Mouse (Mus musculus) heart, postnatal 36 days (tissue): Measurements from ENCODE around the gene Psma1. TPM values are rescaled to one million over a fixed set of nuclear protein-coding genes. Genes with fewer than 3 reads are reported as not detected.

Experiments used
- DNase-seq, 2 experiments: peaks; one replicate each; pipeline ENCODE4 v3.0.0; 2021 to 2022
- intact Hi-C: fragments of 180-260 bp; cut with DNase I; formaldehyde crosslinking; loops from one replicate; pipeline ENCODE4 v1.15.1; 2025
- total RNA-seq, 2 experiments: library from RNA; stranded (reverse); gene quantifications; 2 replicates each; pipeline ENCODE4 v1.2.3; 2021

Gene Psma1
- total RNA-seq, 2 experiments from 2014 or later = 134 to 146 TPM

DNA sequence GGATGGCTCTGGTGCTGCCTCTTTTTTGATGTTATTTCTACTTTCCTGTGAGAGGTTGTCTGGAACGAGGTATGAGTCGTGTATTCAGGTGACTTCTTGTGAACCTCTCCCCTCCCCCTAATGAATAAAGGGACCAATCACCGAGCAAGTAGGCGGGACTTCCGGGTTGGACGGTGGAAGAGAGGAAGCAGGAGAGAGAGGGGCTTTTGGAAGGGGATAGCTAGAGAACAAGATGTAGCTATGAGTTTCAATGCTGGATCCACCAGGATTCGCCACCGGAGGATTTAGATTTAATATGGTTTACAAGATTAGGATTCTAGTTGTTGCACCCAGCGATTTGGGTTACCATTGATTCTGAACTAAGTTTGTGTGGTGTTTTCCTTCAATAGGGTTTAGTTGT, 7.1 kb upstream of the Psma1 start:
- intact Hi-C loops = loop anchor here (5.0 kb wide), 3 partner anchors 34 to 279 kb away; partner anchors contain the start of gene Cyp2r1
- no peak for DNase-seq

DNA sequence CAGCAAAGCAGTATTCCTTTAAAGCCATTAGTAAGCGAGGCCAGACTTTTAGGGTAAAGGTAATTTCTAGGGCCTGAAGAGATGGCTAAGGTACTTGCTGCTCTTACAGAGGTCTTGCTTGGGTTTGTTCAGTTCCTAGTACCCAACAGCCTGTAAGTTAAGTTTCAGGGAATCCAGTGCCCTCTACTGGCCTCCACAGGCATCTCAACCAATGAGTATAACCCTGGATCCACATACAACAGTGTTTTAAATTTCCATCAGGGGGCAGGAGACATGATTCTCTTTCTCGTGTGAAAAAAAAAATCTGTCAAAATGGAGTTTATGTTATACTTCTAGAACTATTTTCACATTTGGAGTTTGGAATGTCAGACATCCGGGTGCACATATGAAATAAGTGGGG, 5.8 kb upstream of the Psma1 start:
- intact Hi-C loops = loop anchor here (5.0 kb wide), 3 partner anchors 36 to 281 kb away; partner anchors contain the start of gene Cyp2r1
- DNase-seq = peak in 1 of 2 experiments; percentile 36

DNA sequence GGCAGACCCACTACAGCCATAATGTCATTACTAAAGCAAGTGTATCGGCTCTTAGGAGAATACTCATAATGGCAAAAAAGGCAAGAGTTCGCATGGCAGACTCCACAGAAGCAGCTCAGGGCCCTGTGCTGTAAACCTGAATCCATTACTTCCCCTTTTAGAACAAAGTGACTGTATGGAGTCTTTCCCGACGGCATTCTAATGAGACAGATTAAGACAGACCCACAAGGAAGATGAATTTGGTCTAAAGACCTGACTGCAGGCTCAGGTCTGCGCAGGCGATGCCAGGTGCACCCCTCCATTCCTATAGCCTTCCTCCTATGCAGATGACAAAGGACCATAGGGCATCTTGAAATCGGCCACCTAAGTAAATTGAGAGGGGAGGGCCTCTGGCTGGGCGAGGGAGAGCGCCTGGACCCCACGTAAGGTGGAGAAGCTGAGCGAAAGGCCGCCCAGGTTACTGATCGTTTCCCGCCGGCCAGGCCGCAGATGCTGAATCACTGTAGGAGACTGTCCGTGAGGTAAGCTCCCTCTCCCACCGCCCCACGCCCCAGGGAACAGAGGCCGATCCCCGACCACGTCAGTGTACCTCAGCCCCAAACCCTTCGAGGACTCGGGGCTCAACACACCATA, 430 bp downstream of the Psma1 start:
- no peak for DNase-seq
- intact Hi-C loops = loop anchor here (2.0 to 10.0 kb wide), 5 partner anchors 21 to 359 kb away; partner anchors contain the start of genes Calca, Copb1, Pde3b and Rras2

DNA sequence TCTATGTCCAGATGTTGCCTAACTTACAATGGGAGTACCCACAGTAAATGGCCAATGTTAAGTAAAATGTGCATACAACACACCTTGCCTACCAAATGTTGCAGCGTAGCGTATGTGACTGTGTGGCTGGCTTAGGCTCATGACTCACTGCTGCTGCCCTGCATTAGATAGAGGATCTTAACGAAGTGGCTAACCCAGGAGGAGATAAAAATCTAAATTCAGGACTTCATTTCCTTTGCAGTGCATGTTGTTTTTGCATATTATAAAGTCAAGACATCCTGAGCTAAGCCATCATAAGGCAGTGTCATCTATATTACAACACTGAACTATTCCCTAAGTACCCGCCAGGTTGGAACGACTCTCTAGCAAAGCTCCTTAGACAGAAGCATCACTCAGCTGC, 7.5 kb downstream of the Psma1 start:
- intact Hi-C loops = no loop called here
- no peak for DNase-seq

DNA sequence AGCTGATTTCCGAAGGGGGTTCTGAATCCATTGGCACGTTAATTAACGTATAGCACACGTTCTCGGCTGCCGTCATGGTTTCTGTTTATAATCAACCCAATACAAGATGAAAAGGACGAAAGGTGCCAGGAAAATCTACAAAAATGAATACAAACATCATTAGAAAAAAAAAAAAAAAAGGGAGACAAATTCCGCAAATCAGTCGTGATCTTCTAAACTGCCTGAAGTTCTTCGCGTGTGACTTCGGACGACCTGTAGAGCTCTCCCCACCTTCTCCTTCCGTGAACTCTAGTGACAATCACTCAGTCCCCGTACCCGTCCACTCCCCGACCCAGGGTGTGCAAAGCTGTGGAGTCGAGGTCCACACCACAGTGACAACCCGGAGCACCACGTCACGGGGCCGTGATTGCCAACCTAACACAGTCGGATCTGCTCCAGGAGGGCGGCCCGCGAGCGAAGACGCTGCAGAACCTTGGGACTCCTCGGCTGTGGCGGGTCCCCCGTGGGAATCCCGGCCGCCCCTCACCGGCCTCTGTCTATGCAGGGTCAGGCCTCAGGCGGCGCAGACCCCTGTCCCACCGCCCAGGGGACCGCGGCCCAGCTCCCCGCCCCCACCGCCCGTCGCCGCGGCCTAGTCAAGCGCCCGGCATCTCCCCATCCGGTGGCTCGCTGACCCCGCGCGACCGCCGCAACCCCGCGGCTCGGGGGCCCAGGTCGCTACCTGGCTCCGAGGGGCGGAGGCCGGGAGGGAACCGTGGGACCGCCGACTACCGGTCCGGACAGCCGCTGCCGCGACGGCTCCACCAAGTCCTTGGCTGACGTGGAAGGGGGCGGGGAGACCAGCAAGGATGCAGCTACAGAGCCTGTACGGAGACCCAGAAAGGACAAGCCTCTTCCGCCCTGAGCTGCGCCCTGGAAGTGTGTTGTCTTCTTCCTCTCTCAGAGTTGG, 21.8 kb downstream of the Psma1 start, which contains the start of gene Copb1:
Copb1 (minus strand) TSS at position 827 of the 949 bp plus-strand sequence.
- intact Hi-C loops = loop anchor here (2.0 kb wide), 1 partner anchor 21 kb away; no protein-coding TSS in a partner anchor
- DNase-seq = peak; percentile 92 to 93

DNA sequence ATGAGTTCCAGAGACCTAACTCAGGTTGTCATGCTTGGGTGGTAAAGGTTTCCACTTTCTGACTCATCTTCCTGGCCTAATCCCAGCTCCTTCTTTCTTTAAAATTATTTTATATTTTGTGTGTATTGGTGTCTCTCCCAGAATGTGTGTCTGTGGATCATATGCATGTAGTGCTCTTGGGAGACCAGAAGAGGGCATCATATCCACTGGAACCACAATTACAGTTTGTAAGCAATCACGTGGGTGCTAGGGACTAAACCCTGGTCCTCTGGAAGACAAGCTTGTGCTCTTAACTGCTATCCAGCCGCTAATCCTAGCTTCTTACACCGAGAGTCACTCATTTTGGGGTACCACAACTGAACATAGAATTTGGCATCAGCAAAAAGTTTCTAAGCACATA, 24.2 kb downstream of the Psma1 start:
- DNase-seq = no peak
- intact Hi-C loops = no loop called here

DNA sequence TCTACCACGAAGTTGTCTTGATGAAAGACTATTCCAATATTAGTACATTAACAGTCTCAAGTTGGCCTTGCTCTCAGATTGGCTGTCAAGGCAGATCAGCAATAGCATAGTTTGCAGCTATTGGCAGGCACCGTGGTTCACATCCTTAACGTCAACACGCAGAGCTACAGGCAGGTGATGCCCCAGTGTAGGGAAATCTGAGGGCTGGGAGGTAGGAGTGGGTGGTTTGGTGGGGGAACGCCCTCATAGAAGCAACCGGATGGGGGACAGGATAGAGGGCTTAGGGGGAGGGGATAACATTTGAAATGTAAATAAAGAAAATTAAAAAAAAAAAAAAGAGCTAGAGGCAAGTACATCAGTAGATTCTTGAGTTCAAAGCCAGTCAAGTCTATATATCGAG, 41.9 kb downstream of the Psma1 start:
- no peak for DNase-seq
- intact Hi-C loops = loop anchor here (2.0 kb wide), 1 partner anchor 13 kb away; no protein-coding TSS in a partner anchor

DNA sequence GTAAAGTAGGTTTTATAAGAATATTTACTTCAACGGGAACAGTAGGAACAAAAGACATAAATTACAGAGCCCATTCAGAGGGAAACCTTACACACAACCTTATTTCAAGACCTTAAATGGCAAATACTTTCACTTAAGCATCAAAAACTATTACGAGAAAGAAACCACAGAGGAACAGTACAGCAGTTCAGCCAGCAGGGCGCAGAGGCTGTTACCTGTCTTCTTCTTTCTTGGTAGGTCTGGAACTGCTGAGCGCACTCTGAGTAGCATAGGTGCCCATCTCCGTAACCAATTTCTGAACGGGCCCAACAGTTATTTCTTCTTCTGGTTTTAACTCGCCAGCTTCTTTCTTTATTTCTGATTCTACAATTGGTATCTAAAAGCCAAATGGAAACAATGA, 42.9 kb downstream of the Psma1 start:
- intact Hi-C loops = loop anchor here (2.0 kb wide), 1 partner anchor 14 kb away; no protein-coding TSS in a partner anchor
- DNase-seq = no peak

DNA sequence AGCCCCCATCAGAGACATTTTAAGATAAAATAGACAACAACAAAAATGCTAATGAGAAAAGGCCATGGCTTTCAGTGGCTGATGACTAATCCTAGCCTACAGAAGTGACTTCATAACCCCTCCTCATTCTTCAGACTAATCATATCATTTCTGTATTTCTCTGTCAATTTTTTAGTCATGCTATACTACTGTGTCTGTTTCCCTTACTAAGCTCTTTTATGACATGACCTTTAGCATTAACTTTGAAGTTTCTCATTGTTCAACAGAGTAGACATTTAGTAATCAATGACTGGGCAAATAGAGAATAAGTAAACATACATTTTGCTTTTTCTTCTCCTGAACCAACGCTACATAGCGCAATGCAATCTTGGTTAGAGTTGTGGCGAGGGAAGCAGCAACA, 44.1 kb downstream of the Psma1 start:
- no peak for DNase-seq
- intact Hi-C loops = loop anchor here (2.0 kb wide), 1 partner anchor 15 kb away; no protein-coding TSS in a partner anchor

DNA sequence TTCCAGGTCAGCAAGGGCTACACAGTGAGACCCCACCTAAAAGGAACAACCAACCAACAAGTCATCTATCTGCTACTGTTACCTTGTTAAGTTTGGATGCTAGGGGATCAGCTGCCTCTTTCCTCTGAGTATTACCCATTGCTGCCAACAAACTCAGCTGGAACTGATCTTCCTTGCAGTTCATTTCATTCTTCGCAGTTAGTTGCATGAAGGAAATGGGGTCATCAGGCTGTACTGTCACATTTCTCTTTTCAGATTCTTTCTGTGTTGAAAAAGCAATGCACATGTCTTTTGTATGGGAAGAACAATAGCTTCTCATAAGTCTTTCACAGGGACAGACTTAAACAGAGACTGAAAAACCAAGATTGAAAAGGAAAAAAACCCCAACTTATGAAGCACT, 49.4 kb downstream of the Psma1 start:
- intact Hi-C loops = no loop called here

DNA sequence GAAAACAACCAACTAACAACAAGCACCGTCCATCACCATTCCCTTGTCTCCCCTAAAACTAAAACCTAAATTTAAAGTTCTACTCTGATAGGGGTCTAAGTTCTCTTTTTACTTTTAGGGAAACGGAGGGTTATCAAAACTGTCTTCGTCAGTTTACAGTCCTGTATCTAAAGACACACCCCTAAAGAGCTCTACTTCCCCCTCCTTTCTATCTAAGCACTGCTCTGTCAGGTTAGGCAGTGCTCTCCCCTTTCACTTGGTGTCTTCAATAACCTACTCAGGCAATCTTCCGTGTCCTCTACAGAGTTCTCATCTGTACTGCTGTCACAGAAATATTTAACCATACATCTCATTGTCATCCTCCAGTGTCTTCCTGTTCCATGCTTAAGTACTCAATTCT, 55.5 kb downstream of the Psma1 start:
- no peak for DNase-seq
- intact Hi-C loops = no loop called here

More for the DNA sequence above, 49.4 kb downstream of the Psma1 start:
- DNase-seq = no peak

DNA sequence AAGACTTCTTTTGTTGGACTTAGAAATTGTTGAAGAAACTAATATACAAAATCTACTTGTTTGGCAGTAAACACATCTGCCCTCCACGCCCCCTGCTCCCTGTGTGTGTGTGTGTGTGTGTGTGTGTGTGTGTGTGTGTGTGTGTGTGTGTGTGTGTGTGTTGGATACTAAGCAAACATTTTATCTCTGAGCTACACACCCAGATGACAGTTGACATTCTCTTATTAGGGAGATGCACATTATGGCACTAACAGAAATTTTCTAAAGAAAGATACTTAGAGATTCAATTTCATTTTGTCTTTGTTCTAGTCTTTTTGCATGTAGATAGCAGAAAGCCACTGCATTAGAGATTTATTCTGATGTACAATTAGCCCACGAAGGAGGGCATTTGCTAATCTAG, 59.0 kb downstream of the Psma1 start:
- no peak for DNase-seq
- intact Hi-C loops = no loop called here

Other genes with a start within 250 kb of the Psma1 start
- gene Rras2, start 158.3 kb downstream of the Psma1 start, total RNA-seq = 10 to 100 TPM; 48.5 to 51.6 TPM
- 10 to 100 TPM; 43.7 to 44.1 TPM for gene Copb1, start 21.4 kb downstream of the Psma1 start, total RNA-seq
- 1 to 10 TPM; 4.4 to 4.9 TPM for gene Pde3b, start 139.2 kb upstream of the Psma1 start, total RNA-seq